14 mouse cellular contexts compared by ENCODE assay signal in genomic region chr19:10171846-10172245, GRCm38 (mm10). TPM values are rescaled to one million over a fixed set of nuclear protein-coding genes. Genes with fewer than 3 reads are reported as not detected.
DNase-seq lines count a peak whose midpoint lies in the region; ATAC-seq and TF ChIP-seq lines count a peak whose summit lies in the region.
"Had no signal": no experiment of that assay in that cellular context is flagged by ENCODE, and none has a peak within 500 bp of the region (broad histone marks: within the 10 kb centered on the region; RNA-seq: fewer than 3 reads in every experiment).

No protein-coding gene starts in this region.

- TF ChIP-seq POLR2A in CH12.LX (IDR thresholded peaks at IDR 0.05; ENCODE audit: low read depth, low read length) = no peak

- no peaks in the 10 kb centered on the region for H3K27me3 ChIP-seq in CH12.LX (replicated peaks)
- H3K27me3 ChIP-seq in liver, postnatal 0 days (ENCODE audit: insufficient read depth, low read length) = no peaks in the 10 kb centered on the region
- no peaks in the 10 kb centered on the region for H3K27me3 ChIP-seq in neural tube, embryonic 15.5 days (replicated peaks)
- H3K27me3 ChIP-seq: heart, embryonic 15.5 days; limb, embryonic 15.5 days; stomach, embryonic 15.5 days had no signal

- in situ Hi-C loops in CH12.LX (cut with MboI; ENCODE audit: low pct_ligation_motif_present, low pct_unique_long_range_greater_than_20kb, low sequenced_read_pairs) = no loop called here

- no peak for ATAC-seq in liver, postnatal 0 days
- no peak for ATAC-seq in neural tube, embryonic 15.5 days (ENCODE audit: low FRiP score)
- ATAC-seq: hindbrain, postnatal 0 days had no signal

- H3K4me1 ChIP-seq in CH12.LX (ENCODE audit: control insufficient read depth in 1 of 2, insufficient read depth in 2 of 2) = peaks cover 6 to 31% of the 10 kb centered on the region in 2 experiments
- peaks cover 33% of the 10 kb centered on the region for H3K4me1 ChIP-seq in liver, postnatal 0 days (ENCODE audit: insufficient read depth)
- no peaks in the 10 kb centered on the region for H3K4me1 ChIP-seq in neural tube, embryonic 15.5 days
- H3K4me1 ChIP-seq: limb, embryonic 15.5 days; stomach, embryonic 15.5 days had no signal

- TF ChIP-seq EP300 in CH12.LX (IDR thresholded peaks at IDR 0.05; ENCODE audit: low read length) = peak; percentile 23; the same call in 1 of the 2 replicates
- TF ChIP-seq EP300 in liver, postnatal 0 days (IDR thresholded peaks at IDR 0.05; ENCODE audit: low read depth) = no peak

- no peak for TF ChIP-seq CTCF in CH12.LX (conservative IDR thresholded peaks at IDR 0.05 in 1 of 2, IDR thresholded peaks at IDR 0.05 in 1 of 2; ENCODE audit: low read depth in 2 of 2, low read length in 2 of 2)
- TF ChIP-seq CTCF in liver, postnatal 0 days (IDR thresholded peaks at IDR 0.05; ENCODE audit: low read depth) = no peak

- peak; percentile 75 for DNase-seq in layer of hippocampus, adult 11-12 months (ENCODE audit: low spot score)
- DNase-seq in layer of hippocampus, postnatal 25 days (ENCODE audit: extremely low spot score in 1 of 2, low spot score in 1 of 2) = no peak
- peak; percentile 46 for DNase-seq in CH12.LX (ENCODE audit: extremely low read depth)
- peak; percentile 70 for DNase-seq in gonadal fat pad, adult 2 months (ENCODE audit: low read depth)
- DNase-seq in liver, postnatal 0 days = no peak
- DNase-seq in urinary bladder, postnatal 36 days (ENCODE audit: low spot score in 2 of 2) = no peak
- no peak for DNase-seq in gastrocnemius, adult 18-20 months (ENCODE audit: low spot score)
- DNase-seq: adrenal gland, postnatal 10 days; kidney, adult 9 months had no signal

- H3K79me2 ChIP-seq in CH12.LX (replicated peaks; ENCODE audit: control insufficient read depth, extremely low read depth, insufficient read depth, poor library complexity, severe bottlenecking) = no peaks in the 10 kb centered on the region

- H3K4me2 ChIP-seq in CH12.LX (ENCODE audit: insufficient read depth, low read depth, poor library complexity, severe bottlenecking) = no peak overlapping the region
- H3K4me2 ChIP-seq in liver, postnatal 0 days (ENCODE audit: low read depth, low read length) = no peak overlapping the region
- no peak overlapping the region for H3K4me2 ChIP-seq in neural tube, embryonic 15.5 days
- H3K4me2 ChIP-seq: heart, embryonic 15.5 days; limb, embryonic 15.5 days; stomach, embryonic 15.5 days had no signal

- H3K9me3 ChIP-seq in CH12.LX (replicated peaks; ENCODE audit: low read length) = no peaks in the 10 kb centered on the region
- no peaks in the 10 kb centered on the region for H3K9me3 ChIP-seq in liver, postnatal 0 days (ENCODE audit: low read length)
- H3K9me3 ChIP-seq in neural tube, embryonic 15.5 days (replicated peaks) = no peaks in the 10 kb centered on the region
- H3K9me3 ChIP-seq: heart, embryonic 15.5 days; limb, embryonic 15.5 days; stomach, embryonic 15.5 days had no signal

- TF ChIP-seq RAD21 in CH12.LX (IDR thresholded peaks at IDR 0.05; ENCODE audit: low read depth, low read length) = no peak

- dilution Hi-C loops in CH12.LX (cut with MboI; ENCODE audit: extremely low pct_ligation_motif_present, extremely low pct_unique_long_range_greater_than_20kb, low sequenced_read_pairs) = no loop called here

- H3K27ac ChIP-seq in CH12.LX (ENCODE audit: insufficient read depth, low read depth) = no peak overlapping the region
- 0 out of 2 replicates have a peak overlapping the region, but pooled peaks have one; percentile 9 for H3K27ac ChIP-seq in liver, postnatal 0 days (ENCODE audit: low read depth)
- no peak overlapping the region for H3K27ac ChIP-seq in neural tube, embryonic 15.5 days (replicated peaks)
- H3K27ac ChIP-seq: heart, embryonic 15.5 days; hindbrain, postnatal 0 days; limb, embryonic 15.5 days; stomach, embryonic 15.5 days had no signal

- no peaks in the 10 kb centered on the region for H3K36me3 ChIP-seq in CH12.LX (replicated peaks in 1 of 2; ENCODE audit: control insufficient read depth in 1 of 2, insufficient read depth in 1 of 2, low read length in 1 of 2)
- H3K36me3 ChIP-seq in liver, postnatal 0 days (replicated peaks; ENCODE audit: insufficient read depth, low read length) = no peaks in the 10 kb centered on the region
- H3K36me3 ChIP-seq in neural tube, embryonic 15.5 days = no peaks in the 10 kb centered on the region
- H3K36me3 ChIP-seq: heart, embryonic 15.5 days; limb, embryonic 15.5 days; stomach, embryonic 15.5 days had no signal

- no peak overlapping the region for H3K9ac ChIP-seq in CH12.LX (ENCODE audit: insufficient read depth, low read depth)
- no peak overlapping the region for H3K9ac ChIP-seq in liver, postnatal 0 days (replicated peaks)
- H3K9ac ChIP-seq in neural tube, embryonic 15.5 days (replicated peaks) = no peak overlapping the region
- H3K9ac ChIP-seq: heart, embryonic 15.5 days; limb, embryonic 15.5 days; stomach, embryonic 15.5 days had no signal

- no peak overlapping the region for H3K4me3 ChIP-seq in CH12.LX (replicated peaks in 1 of 3; ENCODE audit: low read depth in 2 of 3, low read length in 2 of 3, poor library complexity in 1 of 3)
- H3K4me3 ChIP-seq in liver, postnatal 0 days (ENCODE audit: low read depth, low read length) = no peak overlapping the region
- no peak overlapping the region for H3K4me3 ChIP-seq in neural tube, embryonic 15.5 days (replicated peaks)
- H3K4me3 ChIP-seq: heart, embryonic 15.5 days; limb, embryonic 15.5 days; stomach, embryonic 15.5 days had no signal

TF ChIP-seq in CH12.LX, 34 proteins besides CTCF, POLR2A, EP300 and RAD21:
- TF ChIP-seq UBTF (IDR thresholded peaks at IDR 0.05; ENCODE audit: low read depth, low read length) (no peak), ETS1 (conservative IDR thresholded peaks at IDR 0.05; ENCODE audit: low read depth, low read length) (no peak), IRF4 (IDR thresholded peaks at IDR 0.05; ENCODE audit: low read depth, low read length) (no peak), SIN3A (IDR thresholded peaks at IDR 0.05; ENCODE audit: low read length) (no peak), JUN (IDR thresholded peaks at IDR 0.05; ENCODE audit: insufficient read depth, low read depth, low read length) (no peak), TCF12 (IDR thresholded peaks at IDR 0.05; ENCODE audit: low read depth, low read length) (no peak), MAZ (IDR thresholded peaks at IDR 0.05; ENCODE audit: low read depth, low read length) (no peak), SMC3 (IDR thresholded peaks at IDR 0.05; ENCODE audit: low read depth, low read length) (no peak), GABPA (IDR thresholded peaks at IDR 0.05; ENCODE audit: insufficient replicate concordance, low read depth, low read length) (no peak), MXI1 (IDR thresholded peaks at IDR 0.05; ENCODE audit: low read depth, low read length) (no peak), NRF1 (IDR thresholded peaks at IDR 0.05; ENCODE audit: low read depth, low read length) (no peak), POLR2AphosphoS2 (IDR thresholded peaks at IDR 0.05; ENCODE audit: low read depth, low read length) (no peak), MEF2A (IDR thresholded peaks at IDR 0.05; ENCODE audit: borderline replicate concordance, low read depth, low read length) (no peak), E2F4 (IDR thresholded peaks at IDR 0.05; ENCODE audit: insufficient replicate concordance, low read depth, low read length) (no peak), MAFK (IDR thresholded peaks at IDR 0.05; ENCODE audit: insufficient replicate concordance, low read length) (no peak), JUND (conservative IDR thresholded peaks at IDR 0.05; ENCODE audit: low read depth, low read length) (no peak), CHD2 (IDR thresholded peaks at IDR 0.05; ENCODE audit: low read length) (no peak), BHLHE40 (IDR thresholded peaks at IDR 0.05; ENCODE audit: low read depth, low read length) (no peak), USF2 (conservative IDR thresholded peaks at IDR 0.05; ENCODE audit: low read depth, low read length) (no peak), MYC (IDR thresholded peaks at IDR 0.05; ENCODE audit: low read depth, low read length) (no peak)

RNA-seq across cellular contexts. Expression of gene Fads1, which starts 10.8 kb away (rescaled TPM):
- total RNA-seq in layer of hippocampus, postnatal 25 days (2021) = 100 to 1,000 TPM; 181 to 195 TPM
- total RNA-seq in CH12.LX (2012; rRNA removed) (34.8 and 37.2 TPM in 2 replicates), CH12.LX (2014; rRNA removed) (30.5 and 30.6 TPM in 2 replicates)
- 37.6 and 44.7 TPM in 2 replicates for polyA plus RNA-seq in CH12.LX (2012; ENCODE audit: insufficient read length, low read depth)
- polyA plus RNA-seq in gonadal fat pad, adult 2 months (2012; rRNA removed) = 111 and 198 TPM in 2 replicates
- 88.0 and 97.1 TPM in 2 replicates for polyA plus RNA-seq in liver, postnatal 0 days (2015; fragmentation: Nextera tagmentation; extraction: Ambion mirVana)
- 146 and 157 TPM in 2 replicates for polyA plus RNA-seq in neural tube, embryonic 15.5 days (2015; fragmentation: Nextera tagmentation; extraction: Ambion mirVana)
- total RNA-seq in gastrocnemius, adult 18-20 months (2021) = 1 to 10 TPM; 4.1 to 6.2 TPM

RNA-seq across cellular contexts. Expression of gene Tmem258, which starts 32.0 kb away (rescaled TPM):
- total RNA-seq in layer of hippocampus, postnatal 25 days (2021) = 10 to 100 TPM; 84.3 to 92.4 TPM
- total RNA-seq in CH12.LX (2012; rRNA removed) (344 and 357 TPM in 2 replicates), CH12.LX (2014; rRNA removed) (148 and 164 TPM in 2 replicates)
- polyA plus RNA-seq in CH12.LX (2012; ENCODE audit: insufficient read length, low read depth) = 179 and 253 TPM in 2 replicates
- 131 and 209 TPM in 2 replicates for polyA plus RNA-seq in gonadal fat pad, adult 2 months (2012; rRNA removed)
- 183 and 195 TPM in 2 replicates for polyA plus RNA-seq in liver, postnatal 0 days (2015; fragmentation: Nextera tagmentation; extraction: Ambion mirVana)
- 353 and 355 TPM in 2 replicates for polyA plus RNA-seq in neural tube, embryonic 15.5 days (2015; fragmentation: Nextera tagmentation; extraction: Ambion mirVana)
- 10 to 100 TPM; 83.7 to 89.8 TPM for total RNA-seq in gastrocnemius, adult 18-20 months (2021)

RNA-seq across cellular contexts. Expression of gene Fen1, which starts 32.1 kb away (rescaled TPM):
- total RNA-seq in layer of hippocampus, postnatal 25 days (2021) = 1 to 10 TPM; 9.1 to 9.4 TPM
- total RNA-seq in CH12.LX (2012; rRNA removed) (125 and 172 TPM in 2 replicates), CH12.LX (2014; rRNA removed) (156 and 167 TPM in 2 replicates)
- polyA plus RNA-seq in CH12.LX (2012; ENCODE audit: insufficient read length, low read depth) = 111 and 119 TPM in 2 replicates
- polyA plus RNA-seq in gonadal fat pad, adult 2 months (2012; rRNA removed) = 10.5 and 11.0 TPM in 2 replicates
- 59.4 and 67.0 TPM in 2 replicates for polyA plus RNA-seq in liver, postnatal 0 days (2015; fragmentation: Nextera tagmentation; extraction: Ambion mirVana)
- polyA plus RNA-seq in neural tube, embryonic 15.5 days (2015; fragmentation: Nextera tagmentation; extraction: Ambion mirVana) = 22.8 and 42.1 TPM in 2 replicates
- 1 to 10 TPM; 3.6 to 4.3 TPM for total RNA-seq in gastrocnemius, adult 18-20 months (2021)

Comparison
In these comparisons a context has a peak if more than half of its experiments do, and no peak if none do; other contexts are left out.
1. DNase-seq: peak in layer of hippocampus, adult 11-12 months (single experiment), CH12.LX (single experiment) and gonadal fat pad, adult 2 months (single experiment); none in layer of hippocampus, postnatal 25 days (0 of 2), liver, postnatal 0 days (single experiment), urinary bladder, postnatal 36 days (0 of 2) and gastrocnemius, adult 18-20 months (single experiment).